Mouse (Mus musculus) cortical plate, adult 2 months (tissue): ENCODE measurements around the gene Bcar3.

ENCODE experiments used
- CTCF ChIP-seq: fragments of 200-500 bp; IDR thresholded peaks from 2 replicates; pipeline ENCODE4 v1.5.1; 2011; ENCODE audit warnings: mild to moderate bottlenecking, control low read depth, low read length; ENCODE audit not compliant: insufficient read depth; ENCODE audit errors: extremely low read depth
- POLR2A ChIP-seq: fragments of 200-500 bp; IDR thresholded peaks from 2 replicates; pipeline ENCODE4 v1.6.1; 2011; ENCODE audit warnings: mild to moderate bottlenecking, low read length, control low read depth; ENCODE audit not compliant: insufficient read depth; ENCODE audit errors: extremely low read depth

DNA sequence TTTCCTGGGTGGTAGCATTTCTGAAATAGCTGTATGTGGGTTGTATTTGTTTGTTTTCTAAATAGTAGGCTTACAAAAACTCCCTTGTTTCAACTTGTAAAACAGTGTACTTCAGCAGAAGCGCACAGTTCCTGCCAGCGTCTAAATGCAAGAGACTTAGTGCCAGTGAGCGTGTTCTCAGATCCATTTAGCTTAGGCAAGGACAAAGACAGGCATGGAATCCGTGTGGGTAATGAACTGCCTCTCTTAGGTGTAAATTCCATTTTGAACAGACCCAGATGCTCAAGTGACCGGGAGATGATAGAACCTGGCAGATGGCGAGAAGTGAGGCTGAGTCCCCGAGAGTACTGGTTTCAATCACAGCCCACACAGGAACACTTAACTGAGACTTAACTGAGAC lies 65.5 kb downstream of the Bcar3 start:
- TF ChIP-seq POLR2A (no peak), CTCF (no peak)
